Mouse (Mus musculus) CH12.LX (cell line): Measurements from ENCODE around the gene Grip1.

Source experiments
- CTCF ChIP-seq, 2 experiments: IDR thresholded peaks in 1 of 2; conservative IDR thresholded peaks in 1 of 2; 2 replicates each; pipeline ENCODE4 v1.5.1; 2011 to 2012; ENCODE audit warnings: low read depth in 2 of 2, low read length in 2 of 2, improper control_type of control experiment in 1 of 2, inconsistent platforms in 1 of 2, mild to moderate bottlenecking in 1 of 2, moderate library complexity in 1 of 2
- HCFC1 ChIP-seq: IDR thresholded peaks from 2 replicates; pipeline ENCODE4 v1.6.1; 2012; ENCODE audit warnings: low read depth, mild to moderate bottlenecking, inconsistent platforms, low read length, improper control_type of control experiment
- JUND ChIP-seq: conservative IDR thresholded peaks from 2 replicates; pipeline ENCODE4 v1.6.1; 2011; ENCODE audit warnings: low read depth, low read length, improper control_type of control experiment
- MAX ChIP-seq: IDR thresholded peaks from 2 replicates; pipeline ENCODE4 v1.6.1; 2011; ENCODE audit warnings: low read length, improper control_type of control experiment
- POLR2A ChIP-seq: IDR thresholded peaks from 2 replicates; pipeline ENCODE4 v1.6.1; 2011; ENCODE audit warnings: low read depth, mild to moderate bottlenecking, improper control_type of control experiment, low read length
- TBP ChIP-seq: conservative IDR thresholded peaks from 2 replicates; pipeline ENCODE4 v1.6.1; 2011; ENCODE audit warnings: low read depth, low read length, improper control_type of control experiment
- TCF12 ChIP-seq: IDR thresholded peaks from 2 replicates; pipeline ENCODE4 v1.6.1; 2014; ENCODE audit warnings: low read depth, mild to moderate bottlenecking, inconsistent platforms, low read length, improper control_type of control experiment
- ZC3H11A ChIP-seq: IDR thresholded peaks from 2 replicates; pipeline ENCODE4 v1.6.1; 2012; ENCODE audit warnings: low read depth, mild to moderate bottlenecking, inconsistent platforms, low read length, improper control_type of control experiment
- ZMIZ1 ChIP-seq: IDR thresholded peaks from 2 replicates; pipeline ENCODE4 v1.6.1; 2012; ENCODE audit warnings: low read depth, mild to moderate bottlenecking, inconsistent platforms, low read length, improper control_type of control experiment

DNA sequence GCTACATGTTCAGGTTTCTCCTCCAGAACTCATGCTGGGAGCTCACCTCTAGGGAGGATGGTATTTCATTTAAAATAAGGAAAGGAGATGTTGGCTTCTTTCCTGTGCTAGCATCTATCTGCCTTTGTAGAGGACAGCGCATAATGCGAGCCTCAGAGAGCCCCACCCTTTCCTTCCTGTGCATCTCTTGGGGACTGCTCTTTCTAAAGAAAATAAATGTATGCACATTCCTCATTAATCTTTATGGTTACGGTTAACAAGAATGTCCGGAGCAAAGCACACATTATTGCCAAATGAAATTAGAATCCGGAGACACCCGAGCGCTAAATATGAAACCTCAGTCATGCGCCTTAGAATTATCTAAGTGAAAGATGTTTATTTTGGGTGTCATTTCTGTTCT, 490.3 kb downstream of the Grip1 start:
- no peak for TF ChIP-seq HCFC1
- TF ChIP-seq CTCF (conservative IDR thresholded peaks at IDR 0.05 in 1 of 2, IDR thresholded peaks at IDR 0.05 in 1 of 2; ENCODE audit: low read depth in 2 of 2, low read length in 2 of 2) = no peak
- TF ChIP-seq POLR2A = no peak
- TF ChIP-seq ZC3H11A = no peak
- no peak for TF ChIP-seq JUND
- no peak for TF ChIP-seq ZMIZ1
- no peak for TF ChIP-seq TCF12
- TF ChIP-seq MAX = no peak
- no peak for TF ChIP-seq TBP
